Mouse (Mus musculus) E14TG2a.4 (cell line): ENCODE results near the gene Rdm1.

Experiments used
- CTCF ChIP-seq: conservative IDR thresholded peaks from 2 replicates; pipeline ENCODE4 v1.5.1; 2014; ENCODE audit warnings: low read length
- NANOG ChIP-seq: IDR thresholded peaks from 2 replicates; pipeline ENCODE4 v1.6.1; 2014; ENCODE audit warnings: borderline replicate concordance, low read length, mixed read lengths
- POU5F1 ChIP-seq: IDR thresholded peaks from 2 replicates; pipeline ENCODE4 v1.6.1; 2014; ENCODE audit warnings: low read length, borderline replicate concordance

DNA sequence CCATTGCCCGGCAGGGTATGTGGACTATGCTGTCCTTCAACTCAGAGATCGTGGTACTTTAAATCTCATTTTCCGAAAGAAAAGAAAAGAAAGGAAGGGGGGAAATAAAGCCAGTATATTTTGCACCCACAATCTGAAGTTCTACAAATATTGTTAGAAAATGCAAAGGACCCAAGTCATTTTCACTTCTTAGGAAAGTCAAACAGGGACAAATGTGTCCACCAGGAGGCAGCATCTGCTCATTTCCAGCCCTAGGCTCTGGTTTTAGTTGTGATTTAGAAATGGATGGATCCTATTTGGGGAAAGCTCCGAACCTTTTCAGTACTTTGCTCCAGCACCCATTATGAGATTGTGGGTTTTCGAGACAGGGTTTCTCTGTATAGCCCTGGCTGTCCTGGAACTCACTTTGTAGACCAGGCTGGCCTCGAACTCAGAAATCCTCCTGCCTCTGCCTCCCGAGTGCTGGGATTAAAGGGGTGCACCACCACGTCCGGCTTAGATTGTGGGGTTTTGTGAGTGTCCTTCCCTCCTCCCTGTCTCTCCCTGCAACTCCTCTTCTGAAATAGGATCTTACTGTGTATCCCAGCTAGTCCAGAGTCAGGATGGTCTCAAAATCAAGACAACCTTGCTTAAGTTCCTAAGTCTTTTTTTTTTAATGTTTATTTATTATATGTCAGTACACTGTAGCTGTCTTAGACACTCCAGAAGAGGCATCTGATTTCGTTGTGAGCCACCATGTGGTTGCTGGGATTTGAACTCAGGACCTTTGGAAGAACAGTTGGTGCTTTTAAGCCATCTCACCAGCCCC, 32.0 kb downstream of the Rdm1 start:
- TF ChIP-seq CTCF (peak; percentile 84), POU5F1 (no peak), NANOG (no peak)
